Mouse (Mus musculus): ENCODE results near the gene Cnpy3. TPM values are rescaled to one million over a fixed set of nuclear protein-coding genes. Genes with fewer than 3 reads are reported as not detected.

Cnpy3 gene
- polyA plus RNA-seq, 1 experiment from 2014 or later: 67.0 TPM

- Histone ChIP-seq H3K27me3 (no peaks in the 10 kb centered on the region), H3K9ac (peak overlapping the region; percentile 94), H3K4me2 (peak overlapping the region; percentile 100), H3K9me3 (no peaks in the 10 kb centered on the region), H3K27ac (no peak overlapping the region), H3K36me3 (peaks cover 39% of the 10 kb centered on the region), H3K4me3 (peak overlapping the region; percentile 100), H3K4me1 (peaks cover 16% of the 10 kb centered on the region)
- WGBS: 74% methylated on average over 7 of the region's 7 CpGs
- no peak for ATAC-seq (ENCODE audit: insufficient number of reproducible peaks, insufficient read depth, low FRiP score, low TSS enrichment, low read depth)
Measured at GRCm38 (mm10) chr17:46712442-46712841, 39.6 kb downstream of the Cnpy3 start.

GRCm38 (mm10) chr17:46711612-46712271 is 40.3 kb downstream of the Cnpy3 start:
- H3K9ac ChIP-seq: peak overlapping the region; percentile 94
- peak overlapping the region; percentile 64 for H3K27ac ChIP-seq
- peak overlapping the region; percentile 100 for H3K4me3 ChIP-seq
- peaks cover 32% of the 10 kb centered on the region for H3K36me3 ChIP-seq
- H3K4me1 ChIP-seq: peaks cover 16% of the 10 kb centered on the region
- under 1% methylated on average over 67 of the region's 76 CpGs for WGBS
- no peaks in the 10 kb centered on the region for H3K27me3 ChIP-seq
- H3K9me3 ChIP-seq: no peaks in the 10 kb centered on the region
- ATAC-seq (ENCODE audit: insufficient number of reproducible peaks, insufficient read depth, low FRiP score, low TSS enrichment, low read depth): no peak; the same call in 1 of the 2 replicates
- H3K4me2 ChIP-seq: peak overlapping the region; percentile 100

- Histone ChIP-seq H3K4me3 (peak within 1 kb of the TSS; percentile 100), H3K27ac (peak within 1 kb of the TSS; percentile 64), H3K9me3 (no peaks in the 10 kb centered on the region), H3K4me2 (peak within 1 kb of the TSS; percentile 100), H3K27me3 (no peaks in the 10 kb centered on the region), H3K4me1 (peaks cover 16% of the 10 kb centered on the region), H3K9ac (peak within 1 kb of the TSS; percentile 94), H3K36me3 (peaks cover 26% of the 10 kb centered on the region)
- 8% methylated on average over 36 of the region's 36 CpGs for WGBS
- ATAC-seq (ENCODE audit: insufficient number of reproducible peaks, insufficient read depth, low FRiP score, low TSS enrichment, low read depth): peak; percentile 82
Measured at GRCm38 (mm10) chr17:46710959-46711597, 40.9 kb downstream of the Cnpy3 start, which contains the start of gene Pex6. TSS of gene Pex6 (plus strand) at chr17:46711463.

- H3K9me3 ChIP-seq: no peaks in the 10 kb centered on the region
- H3K4me1 ChIP-seq: peaks cover 30% of the 10 kb centered on the region
- WGBS: 88% methylated on average over 14 of the region's 14 CpGs
- H3K27me3 ChIP-seq: no peaks in the 10 kb centered on the region
- H3K9ac ChIP-seq: no peak overlapping the region
- no peak for ATAC-seq (ENCODE audit: insufficient number of reproducible peaks, insufficient read depth, low FRiP score, low TSS enrichment, low read depth)
- no peak overlapping the region for H3K27ac ChIP-seq
- no peak overlapping the region for H3K4me2 ChIP-seq
- no peak overlapping the region for H3K4me3 ChIP-seq
- 0 out of 2 replicates have a peak, but pooled peaks cover under 1% of the 10 kb centered on the region for H3K36me3 ChIP-seq
Measured at GRCm38 (mm10) chr17:46706375-46707089, 45.5 kb downstream of the Cnpy3 start.

GRCm38 (mm10) chr17:46704887-46705835 is 46.9 kb downstream of the Cnpy3 start, which contains the start of gene Ppp2r5d:
TSS of gene Ppp2r5d (minus strand) at chr17:46705111.
- peak within 1 kb of the TSS; percentile 85 for H3K4me2 ChIP-seq
- H3K4me3 ChIP-seq: peak within 1 kb of the TSS; percentile 94
- no peaks in the 10 kb centered on the region for H3K27me3 ChIP-seq
- peaks cover 11% of the 10 kb centered on the region for H3K36me3 ChIP-seq
- peak within 1 kb of the TSS; percentile 97 for H3K9ac ChIP-seq
- no peaks in the 10 kb centered on the region for H3K9me3 ChIP-seq
- H3K4me1 ChIP-seq: peaks cover 32% of the 10 kb centered on the region
- peak; percentile 90 for ATAC-seq (ENCODE audit: insufficient number of reproducible peaks, insufficient read depth, low FRiP score, low TSS enrichment, low read depth)
- WGBS: under 1% methylated on average over 48 of the region's 48 CpGs
- H3K27ac ChIP-seq: peak within 1 kb of the TSS; percentile 92

- Histone ChIP-seq H3K36me3 (peaks cover 19% of the 10 kb centered on the region), H3K9ac (peak overlapping the region; percentile 97), H3K9me3 (no peaks in the 10 kb centered on the region), H3K27me3 (no peaks in the 10 kb centered on the region), H3K27ac (peak overlapping the region; percentile 92), H3K4me3 (peak overlapping the region; percentile 94), H3K4me1 (peaks cover 32% of the 10 kb centered on the region), H3K4me2 (peak overlapping the region; percentile 85)
- WGBS: 3% methylated on average over 41 of the region's 41 CpGs
- ATAC-seq (ENCODE audit: insufficient number of reproducible peaks, insufficient read depth, low FRiP score, low TSS enrichment, low read depth): peak; percentile 77
Measured at GRCm38 (mm10) chr17:46703971-46704886, 47.8 kb downstream of the Cnpy3 start.

GRCm38 (mm10) chr17:46702506-46702905 is 49.5 kb downstream of the Cnpy3 start:
- peak overlapping the region; percentile 94; the same call in 1 of the 2 replicates for H3K4me3 ChIP-seq
- no peak for ATAC-seq (ENCODE audit: insufficient number of reproducible peaks, insufficient read depth, low FRiP score, low TSS enrichment, low read depth)
- H3K27me3 ChIP-seq: no peaks in the 10 kb centered on the region
- peak overlapping the region; percentile 85 for H3K4me2 ChIP-seq
- peaks cover 33% of the 10 kb centered on the region for H3K36me3 ChIP-seq
- H3K4me1 ChIP-seq: peaks cover 32% of the 10 kb centered on the region
- peak overlapping the region; percentile 97 for H3K9ac ChIP-seq
- 92% methylated on average over 5 of the region's 5 CpGs for WGBS
- no peaks in the 10 kb centered on the region for H3K9me3 ChIP-seq
- no peak overlapping the region for H3K27ac ChIP-seq

GRCm38 (mm10) chr17:46702100-46702499 is 49.9 kb downstream of the Cnpy3 start:
- H3K9me3 ChIP-seq: no peaks in the 10 kb centered on the region
- H3K9ac ChIP-seq: peak overlapping the region; percentile 97; the same call in 1 of the 2 replicates
- H3K27me3 ChIP-seq: no peaks in the 10 kb centered on the region
- H3K36me3 ChIP-seq: peaks cover 37% of the 10 kb centered on the region
- 0 out of 2 replicates have a peak overlapping the region, but pooled peaks have one; percentile 94 for H3K4me3 ChIP-seq
- H3K27ac ChIP-seq: no peak overlapping the region
- ATAC-seq (ENCODE audit: insufficient number of reproducible peaks, insufficient read depth, low FRiP score, low TSS enrichment, low read depth): no peak
- 90% methylated on average over 12 of the region's 12 CpGs for WGBS
- H3K4me1 ChIP-seq: peaks cover 32% of the 10 kb centered on the region
- 0 out of 2 replicates have a peak overlapping the region, but pooled peaks have one; percentile 7 for H3K4me2 ChIP-seq

- Histone ChIP-seq H3K4me2 (peak overlapping the region; percentile 7; the same call in 1 of the 2 replicates), H3K27me3 (no peaks in the 10 kb centered on the region), H3K4me3 (no peak overlapping the region), H3K4me1 (peaks cover 32% of the 10 kb centered on the region), H3K9ac (0 out of 2 replicates have a peak overlapping the region, but pooled peaks have one; percentile 97), H3K27ac (no peak overlapping the region), H3K36me3 (peaks cover 39% of the 10 kb centered on the region), H3K9me3 (no peaks in the 10 kb centered on the region)
- ATAC-seq (ENCODE audit: insufficient number of reproducible peaks, insufficient read depth, low FRiP score, low TSS enrichment, low read depth): no peak
- 83% methylated on average over 12 of the region's 12 CpGs for WGBS
Measured at GRCm38 (mm10) chr17:46701489-46701888, 50.5 kb downstream of the Cnpy3 start.

GRCm38 (mm10) chr17:46699912-46700311 is 52.1 kb downstream of the Cnpy3 start:
- Histone ChIP-seq H3K4me1 (peaks cover 28% of the 10 kb centered on the region), H3K9me3 (no peaks in the 10 kb centered on the region), H3K9ac (no peak overlapping the region), H3K4me2 (no peak overlapping the region), H3K4me3 (no peak overlapping the region), H3K27ac (no peak overlapping the region), H3K36me3 (peaks cover 48% of the 10 kb centered on the region), H3K27me3 (no peaks in the 10 kb centered on the region)
- no peak for ATAC-seq (ENCODE audit: insufficient number of reproducible peaks, insufficient read depth, low FRiP score, low TSS enrichment, low read depth)
- 95% methylated on average over 3 of the region's 3 CpGs for WGBS
